Mouse (Mus musculus) kidney, adult 10 weeks (tissue): ENCODE data around the gene Apela. TPM values are rescaled to one million over a fixed set of nuclear protein-coding genes. Genes with fewer than 3 reads are reported as not detected.

Source experiments
- polyA plus RNA-seq: library from polyadenylated mRNA; stranded (reverse); fragments of 350-450 nt; fragmentation: Illumina TruSeq; extraction: RNeasy Lipid Tissue Mini Kit (QIAGEN cat#74804); gene quantifications from one replicate; pipeline ENCODE4 v1.2.3, GENCODE M21; 2014; ENCODE audit warnings: low read depth, low replicate concordance

Apela gene
- polyA plus RNA-seq: 488 TPM

GRCm38 (mm10) chr8:65037117-65037533 is at the start of gene Apela:
Apela (minus strand) TSS chr8:65037336.

DNA sequence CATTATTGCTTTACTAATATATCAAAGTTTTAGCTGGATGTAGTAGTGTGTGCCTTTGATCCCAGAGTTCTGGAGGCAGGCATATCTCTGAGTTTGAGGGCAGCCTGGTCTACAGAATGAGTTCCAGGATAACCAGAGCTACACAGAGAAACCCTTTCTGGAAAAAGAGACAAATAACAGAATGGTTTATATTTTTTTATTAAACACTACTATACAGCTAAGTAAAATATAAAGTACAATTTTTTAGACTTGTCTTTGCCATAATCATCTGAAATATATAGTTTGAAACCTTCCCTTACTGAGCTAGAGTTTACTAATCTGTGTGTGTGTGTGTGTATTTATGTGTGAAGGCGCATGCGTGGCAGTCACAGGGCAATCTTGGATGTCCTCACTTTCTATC is 37.6 kb upstream of the Apela start, which contains the start of gene Gm10663:
TSS of gene Gm10663 (plus strand) at position 301 of the 400 bp plus-strand sequence.

GRCm38 (mm10) chr8:65018423-65018822 is 18.7 kb downstream of the Apela start, which contains the start of the genes Trim61 and Trim60:
Trim61 (minus strand) TSS chr8:65018523.
Trim60 (minus strand) TSS chr8:65018584.

GRCm38 (mm10) chr8:64987731-64988130 is 49.4 kb downstream of the Apela start, which contains the start of gene Trim75:
Trim75 (minus strand) TSS chr8:64987831.

Other genes with a start within 250 kb of the Apela start
- 33.9 TPM for gene Klhl2, start 187.3 kb downstream of the Apela start, polyA plus RNA-seq
- 29.6 TPM for gene Tmem192, start 90.2 kb downstream of the Apela start, polyA plus RNA-seq
- gene Trim75, start 49.5 kb downstream of the Apela start, polyA plus RNA-seq: 0.57 TPM
- 5.3 TPM for gene Trim61, start 18.8 kb downstream of the Apela start, polyA plus RNA-seq
- 1.2 TPM for gene Trim60, start 18.8 kb downstream of the Apela start, polyA plus RNA-seq
- gene Gm10663, start 37.7 kb upstream of the Apela start, polyA plus RNA-seq: not detected
- 0.69 TPM for gene BC030870, start 92.2 kb upstream of the Apela start, polyA plus RNA-seq